Mouse (Mus musculus): Measurements from ENCODE around the gene Palmd. TPM values are rescaled to one million over a fixed set of nuclear protein-coding genes. Genes with fewer than 3 reads are reported as not detected.

Gene Palmd
- polyA plus RNA-seq, 1 experiment from 2014 or later = 7.1 TPM

GRCm38 (mm10) chr3:116884941-116885340, 83.8 kb downstream of the Palmd start:
- no peak overlapping the region for H3K27ac ChIP-seq
- 92% methylated on average over 8 of the region's 8 CpGs for WGBS
- ATAC-seq (ENCODE audit: low FRiP score, low read depth) = no peak

GRCm38 (mm10) chr3:116882221-116882960, 86.4 kb downstream of the Palmd start:
- Histone ChIP-seq H3K4me3 (no peak overlapping the region), H3K27ac (no peak overlapping the region), H3K4me1 (no peaks in the 10 kb centered on the region), H3K9ac (no peak overlapping the region), H3K4me2 (replicated peaks) (no peak overlapping the region), H3K27me3 (replicated peaks) (no peaks in the 10 kb centered on the region), H3K9me3 (no peaks in the 10 kb centered on the region), H3K36me3 (no peaks in the 10 kb centered on the region)
- WGBS = 84% methylated on average over 14 of the region's 14 CpGs
- ATAC-seq (ENCODE audit: low FRiP score, low read depth) = no peak

More at GRCm38 (mm10) chr3:116884941-116885340, 83.8 kb downstream of the Palmd start:
- Histone ChIP-seq H3K4me2 (replicated peaks) (no peak overlapping the region), H3K36me3 (no peaks in the 10 kb centered on the region), H3K4me1 (no peaks in the 10 kb centered on the region), H3K27me3 (replicated peaks) (no peaks in the 10 kb centered on the region), H3K4me3 (no peak overlapping the region), H3K9ac (no peak overlapping the region), H3K9me3 (no peaks in the 10 kb centered on the region)

DNA sequence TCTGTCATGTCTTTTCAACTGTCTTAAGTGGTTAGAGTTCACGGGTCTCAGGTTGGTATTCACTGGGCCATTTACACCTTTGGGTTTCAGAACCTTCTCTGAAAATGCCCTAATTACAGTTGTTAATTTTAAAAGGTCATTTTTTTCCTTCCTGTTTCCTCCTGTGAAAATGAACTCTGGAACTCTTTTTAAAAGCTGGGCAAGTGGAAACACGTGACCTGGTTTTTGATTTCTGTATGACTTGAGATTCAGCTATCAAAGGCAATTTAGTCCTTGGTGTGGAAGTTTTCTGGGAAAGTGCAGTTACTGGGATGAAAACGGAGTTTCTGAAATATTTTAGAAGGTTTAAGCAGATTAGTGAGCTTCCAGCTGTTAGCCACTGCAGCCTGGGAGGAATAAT, 98.4 kb downstream of the Palmd start:
- Histone ChIP-seq H3K9ac (no peak overlapping the region), H3K27me3 (replicated peaks) (no peaks in the 10 kb centered on the region), H3K36me3 (no peaks in the 10 kb centered on the region), H3K4me1 (no peaks in the 10 kb centered on the region), H3K27ac (no peak overlapping the region), H3K4me3 (no peak overlapping the region), H3K9me3 (no peaks in the 10 kb centered on the region), H3K4me2 (replicated peaks) (no peak overlapping the region)
- ATAC-seq (ENCODE audit: low FRiP score, low read depth) = no peak
- WGBS = 71% methylated on average over 3 of the region's 3 CpGs

Other genes starting within 250 kb of the Palmd start
- 17.7 and 19.0 TPM in 2 replicates for gene Agl, start 160.8 kb downstream of the Palmd start, polyA plus RNA-seq (2016; fragmentation: Nextera tagmentation; extraction: Ambion mirVana)
- gene Frrs1, start 109.5 kb downstream of the Palmd start, polyA plus RNA-seq (2016; fragmentation: Nextera tagmentation; extraction: Ambion mirVana) = 3.7 and 4.0 TPM in 2 replicates
- gene 4930455H04Rik, start 720 bp downstream of the Palmd start, polyA plus RNA-seq (2016; fragmentation: Nextera tagmentation; extraction: Ambion mirVana) = not detected in 2 replicates